Mouse (Mus musculus) lung, adult 2 months (tissue): ENCODE data around the gene Ccdc61.

ENCODE experiments used
- CTCF ChIP-seq: fragments of 200-500 bp; IDR thresholded peaks from 2 replicates; pipeline ENCODE4 v1.5.1; 2011; ENCODE audit warnings: mild to moderate bottlenecking, low read length, control low read depth; ENCODE audit not compliant: insufficient read depth
- POLR2A ChIP-seq: fragments of 200-500 bp; IDR thresholded peaks from 2 replicates; pipeline ENCODE4 v1.6.1; 2011; ENCODE audit warnings: low read depth, mild to moderate bottlenecking, control low read depth, low read length, borderline replicate concordance; ENCODE audit errors: extremely low read depth

- TF ChIP-seq CTCF (no peak), POLR2A (peak; percentile 74; the same call in 1 of the 2 replicates)
Measured at GRCm38 (mm10) chr7:18925162-18925938, 15.1 kb upstream of the Ccdc61 start, which contains the start of gene Nova2.
